Mouse (Mus musculus) cortical plate, adult 2 months (tissue): Measurements from ENCODE around the gene Atp6v0a4. TPM values are rescaled to one million over a fixed set of nuclear protein-coding genes. Genes with fewer than 3 reads are reported as not detected.

ENCODE experiments used
- H3K27ac ChIP-seq: fragments of 200-500 bp; 2 replicates; pipeline ENCODE4 v1.5.1; 2012; ENCODE audit warnings: low read length, control low read depth, inconsistent platforms; ENCODE audit not compliant: insufficient read depth
- H3K4me1 ChIP-seq: fragments of 200-500 bp; 2 replicates; pipeline ENCODE4 v1.6.1; 2011; ENCODE audit warnings: low read length; ENCODE audit not compliant: control insufficient read depth, insufficient read depth
- H3K4me3 ChIP-seq: fragments of 200-500 bp; 2 replicates; pipeline ENCODE4 v1.5.1; 2011; ENCODE audit warnings: mild to moderate bottlenecking, low read length, control low read depth; ENCODE audit not compliant: insufficient read depth
- CTCF ChIP-seq: fragments of 200-500 bp; IDR thresholded peaks from 2 replicates; pipeline ENCODE4 v1.5.1; 2011; ENCODE audit warnings: mild to moderate bottlenecking, control low read depth, low read length; ENCODE audit not compliant: insufficient read depth; ENCODE audit errors: extremely low read depth
- POLR2A ChIP-seq: fragments of 200-500 bp; IDR thresholded peaks from 2 replicates; pipeline ENCODE4 v1.6.1; 2011; ENCODE audit warnings: mild to moderate bottlenecking, low read length, control low read depth; ENCODE audit not compliant: insufficient read depth; ENCODE audit errors: extremely low read depth
- polyA plus RNA-seq: library from polyadenylated mRNA; depleted of rRNA; stranded (reverse); fragments of >200 nt; gene quantifications from 2 replicates; pipeline ENCODE4 v1.2.3, GENCODE M21; 2012

Atp6v0a4 gene
- polyA plus RNA-seq, 1 experiment: 0.15 TPM

DNA sequence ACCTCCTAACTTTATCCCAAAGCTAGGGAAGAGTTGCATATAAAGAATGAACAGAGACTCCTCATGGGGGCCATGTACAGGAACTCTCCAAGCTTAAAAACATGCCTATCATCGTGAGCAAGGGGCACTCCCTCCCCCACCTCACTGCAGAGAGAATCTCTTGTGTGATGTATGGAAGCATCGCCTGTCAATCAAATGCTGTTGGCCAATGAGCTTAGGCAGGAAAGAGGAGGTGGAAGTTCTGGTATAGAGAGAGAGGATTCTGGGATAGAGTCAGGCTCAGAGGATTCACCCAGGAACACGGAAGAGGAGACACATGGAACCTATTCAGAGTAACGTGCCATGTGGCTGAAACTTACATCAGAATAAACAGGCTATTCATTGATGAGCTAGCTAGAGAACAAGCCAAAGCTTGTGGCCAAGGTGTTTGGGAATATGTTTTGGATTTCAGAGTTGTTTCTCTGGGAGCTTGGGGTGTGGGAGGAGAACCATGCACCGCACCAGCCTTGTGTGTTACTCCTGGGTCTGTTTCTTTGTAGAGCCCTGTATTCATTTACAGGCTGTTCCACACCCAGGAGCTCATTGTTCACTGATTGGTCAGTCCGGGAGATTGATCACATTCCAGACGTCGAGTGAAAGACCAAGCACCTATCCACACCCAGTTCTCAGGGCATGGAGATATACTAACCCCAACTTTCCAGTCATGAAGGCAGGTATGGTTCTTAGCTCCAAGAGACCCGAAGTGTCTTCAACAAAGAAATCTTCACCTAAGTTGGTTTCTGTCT, 37.0 kb downstream of the Atp6v0a4 start:
- no peak overlapping the region for H3K4me3 ChIP-seq
- TF ChIP-seq POLR2A: no peak
- H3K4me1 ChIP-seq: no peaks in the 10 kb centered on the region
- no peak overlapping the region for H3K27ac ChIP-seq

DNA sequence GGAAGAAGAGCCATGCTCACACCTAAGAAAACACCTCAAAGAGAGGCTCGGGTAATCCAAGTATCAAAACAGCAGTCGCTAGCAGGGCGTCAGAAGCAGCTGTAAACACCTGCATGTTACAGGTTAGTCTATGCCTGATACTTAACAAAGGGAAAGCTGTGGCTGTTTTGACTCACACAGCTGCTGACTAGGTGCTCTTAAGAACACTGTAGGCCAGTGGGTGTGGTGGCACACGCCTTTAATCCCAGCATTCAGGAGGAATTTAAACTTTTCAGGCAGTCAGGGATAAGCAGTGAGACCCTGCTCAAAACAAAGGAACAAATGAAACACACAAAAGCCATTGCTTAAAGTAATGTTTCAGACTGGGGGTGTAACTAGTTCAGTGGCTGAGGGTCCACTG, 41.2 kb downstream of the Atp6v0a4 start:
- H3K4me1 ChIP-seq: no peaks in the 10 kb centered on the region
- no peak for TF ChIP-seq POLR2A
- TF ChIP-seq CTCF: no peak
- no peak overlapping the region for H3K27ac ChIP-seq
- H3K4me3 ChIP-seq: no peak overlapping the region

- no peak for TF ChIP-seq POLR2A
- no peak for TF ChIP-seq CTCF
- no peak overlapping the region for H3K27ac ChIP-seq
- no peak overlapping the region for H3K4me3 ChIP-seq
- H3K4me1 ChIP-seq: no peaks in the 10 kb centered on the region
Observed at GRCm38 (mm10) chr6:38081727-38082341, 42.6 kb downstream of the Atp6v0a4 start.

GRCm38 (mm10) chr6:38080364-38080763, 44.0 kb downstream of the Atp6v0a4 start:
- Histone ChIP-seq H3K4me3 (no peak overlapping the region), H3K27ac (no peak overlapping the region)
- TF ChIP-seq CTCF (no peak), POLR2A (no peak)

DNA sequence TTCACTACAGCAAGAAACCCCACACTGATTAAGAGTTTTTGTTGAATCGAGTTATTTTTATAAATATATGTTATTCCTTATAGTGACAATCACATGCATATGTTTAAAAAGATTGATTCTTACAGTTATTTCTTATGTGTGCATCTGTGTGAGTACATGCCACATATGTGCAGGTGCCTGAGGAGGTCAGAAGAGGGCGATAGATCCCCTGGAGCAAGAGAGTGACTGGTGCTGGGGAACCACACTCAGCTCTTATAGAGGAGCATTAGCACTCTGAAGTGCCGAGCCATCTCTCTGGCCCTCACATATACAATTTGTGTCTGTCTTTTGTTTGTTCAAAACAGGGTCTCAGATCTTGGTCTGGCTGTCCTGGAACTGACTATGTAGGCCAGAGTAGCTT, 50.8 kb downstream of the Atp6v0a4 start:
- Histone ChIP-seq H3K4me3 (no peak overlapping the region), H3K4me1 (no peaks in the 10 kb centered on the region), H3K27ac (no peak overlapping the region)
- TF ChIP-seq POLR2A: no peak
- no peak for TF ChIP-seq CTCF

More at GRCm38 (mm10) chr6:38080364-38080763, 44.0 kb downstream of the Atp6v0a4 start:
- no peaks in the 10 kb centered on the region for H3K4me1 ChIP-seq

GRCm38 (mm10) chr6:38072137-38072796, 52.1 kb downstream of the Atp6v0a4 start:
- H3K4me1 ChIP-seq: no peaks in the 10 kb centered on the region
- H3K27ac ChIP-seq: no peak overlapping the region
- no peak for TF ChIP-seq CTCF
- TF ChIP-seq POLR2A: no peak
- no peak overlapping the region for H3K4me3 ChIP-seq

GRCm38 (mm10) chr6:38071256-38071655, 53.1 kb downstream of the Atp6v0a4 start:
- Histone ChIP-seq H3K4me1 (no peaks in the 10 kb centered on the region), H3K4me3 (no peak overlapping the region), H3K27ac (no peak overlapping the region)
- TF ChIP-seq CTCF: no peak
- TF ChIP-seq POLR2A: no peak

DNA sequence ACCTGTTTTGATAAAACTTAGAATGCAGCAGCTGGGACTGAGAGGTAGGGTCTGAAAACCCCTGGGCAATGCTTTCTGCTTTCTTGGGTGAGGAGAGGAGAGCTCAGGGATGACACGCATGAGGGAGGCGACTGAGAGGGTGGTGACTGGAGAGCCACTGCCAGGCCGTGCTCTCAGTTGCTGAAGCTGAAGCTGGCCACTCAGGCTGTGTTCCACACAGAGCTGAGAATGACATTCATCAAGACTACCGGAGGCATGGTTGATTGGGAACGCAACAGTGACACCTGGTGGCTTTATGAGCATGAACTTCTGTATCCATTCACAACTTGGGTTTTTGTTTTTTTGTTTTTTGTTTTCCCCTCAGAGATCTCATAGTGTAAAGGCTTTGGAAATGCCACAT, 58.2 kb downstream of the Atp6v0a4 start:
- Histone ChIP-seq H3K27ac (no peak overlapping the region), H3K4me1 (peaks cover 2% of the 10 kb centered on the region), H3K4me3 (no peak overlapping the region)
- no peak for TF ChIP-seq POLR2A
- TF ChIP-seq CTCF: peak; percentile 77

DNA sequence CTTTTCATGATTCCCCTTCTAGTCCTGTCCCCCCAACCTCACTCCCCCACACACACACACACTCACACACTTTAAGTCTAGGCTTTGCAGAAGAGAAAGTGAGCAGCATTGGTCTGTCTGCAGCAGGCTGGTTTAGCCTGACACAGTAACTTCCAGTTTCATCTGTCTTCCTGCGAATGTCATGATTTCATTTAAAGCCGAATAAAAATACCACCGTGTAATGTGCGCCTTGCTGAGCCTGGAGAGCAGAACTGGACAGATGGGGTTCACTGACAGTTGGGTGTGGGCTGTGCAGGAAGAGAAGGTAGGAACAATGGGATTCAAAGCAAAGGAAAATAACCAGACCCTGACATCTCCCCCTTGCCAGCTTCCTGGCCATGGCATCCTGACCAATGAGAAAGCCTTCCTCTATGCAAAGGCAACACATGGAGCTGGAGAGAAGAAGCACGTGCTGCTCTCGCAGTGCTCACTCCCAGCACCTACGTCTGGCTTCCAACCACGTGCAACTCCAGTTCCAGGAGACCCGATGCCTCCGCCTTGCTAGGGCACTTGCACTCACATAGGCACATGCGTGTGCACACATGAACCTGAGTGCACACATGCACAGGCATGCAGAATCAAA, 58.8 kb downstream of the Atp6v0a4 start:
- Histone ChIP-seq H3K27ac (no peak overlapping the region), H3K4me3 (0 out of 2 replicates have a peak overlapping the region, but pooled peaks have one; percentile 5), H3K4me1 (peaks cover 2% of the 10 kb centered on the region)
- TF ChIP-seq POLR2A (no peak), CTCF (no peak)

DNA sequence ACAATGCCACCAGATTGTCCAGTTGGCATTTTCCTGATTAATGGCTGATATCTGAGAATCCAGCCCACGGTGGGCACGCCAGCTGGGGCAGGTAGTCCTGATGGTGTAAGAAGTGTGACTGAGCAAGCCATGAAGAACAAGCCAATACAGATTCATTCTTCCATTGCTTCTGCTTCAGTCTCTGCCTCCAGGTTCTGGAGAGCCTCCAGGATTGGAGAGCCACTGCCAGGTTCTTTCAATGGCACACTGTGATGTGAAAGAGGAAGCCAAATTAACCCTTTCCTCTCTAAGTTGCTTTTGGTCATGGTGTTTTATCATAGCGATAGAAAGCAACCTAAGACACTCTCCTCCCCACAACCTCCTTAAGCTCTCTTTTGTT, 59.3 kb downstream of the Atp6v0a4 start:
- Histone ChIP-seq H3K4me3 (no peak overlapping the region), H3K27ac (no peak overlapping the region), H3K4me1 (peaks cover 2% of the 10 kb centered on the region)
- TF ChIP-seq POLR2A (no peak), CTCF (no peak)
